Mouse (Mus musculus) limb, embryonic 14.5 days (tissue): ENCODE data around the gene Fndc3b. TPM values are rescaled to one million over a fixed set of nuclear protein-coding genes. Genes with fewer than 3 reads are reported as not detected.

Source experiments
- ATAC-seq: fragments of 200-750 bp; cut with Nextera tagmentation; 2 replicates; pipeline ENCODE4 v1.8.0; 2017; ENCODE audit warnings: low read depth, moderate number of reproducible peaks, moderate TSS enrichment; ENCODE audit not compliant: low FRiP score
- DNase-seq: peaks from one replicate; pipeline ENCODE4 v3.0.0-alpha.2; 2015; ENCODE audit warnings: low spot score
- H3K27ac ChIP-seq: fragments of 300-500 bp; sonication (generic); replicated peaks from 2 replicates; pipeline ENCODE4 v1.5.1; 2014; ENCODE audit warnings: low read depth, mild to moderate bottlenecking, low read length, moderate library complexity, mixed read lengths
- H3K27me3 ChIP-seq: fragments of 300-500 bp; sonication (generic); 2 replicates; pipeline ENCODE4 v1.6.1; 2014; ENCODE audit warnings: low read length, mixed read lengths; ENCODE audit not compliant: control insufficient read depth, insufficient read depth
- H3K36me3 ChIP-seq: fragments of 300-500 bp; sonication (generic); 2 replicates; pipeline ENCODE4 v1.6.1; 2014; ENCODE audit warnings: mild to moderate bottlenecking, low read length, moderate library complexity, mixed read lengths; ENCODE audit not compliant: control insufficient read depth, insufficient read depth
- H3K4me1 ChIP-seq: fragments of 300-500 bp; sonication (generic); 2 replicates; pipeline ENCODE4 v1.6.1; 2014; ENCODE audit warnings: antibody characterized with exemption, low read length, mixed read lengths; ENCODE audit not compliant: control insufficient read depth, insufficient read depth
- H3K4me2 ChIP-seq: fragments of 300-500 bp; sonication (generic); replicated peaks from 2 replicates; pipeline ENCODE4 v1.6.1; 2014; ENCODE audit warnings: low read depth, mild to moderate bottlenecking, low read length, moderate library complexity; ENCODE audit not compliant: severe bottlenecking
- H3K4me3 ChIP-seq: fragments of 300-500 bp; sonication (generic); replicated peaks from 2 replicates; pipeline ENCODE4 v1.5.1; 2014; ENCODE audit warnings: low read length
- H3K9ac ChIP-seq: fragments of 300-500 bp; sonication (generic); 2 replicates; pipeline ENCODE4 v1.6.1; 2014; ENCODE audit warnings: mild to moderate bottlenecking, low read depth, low read length, moderate library complexity; ENCODE audit not compliant: severe bottlenecking
- H3K9me3 ChIP-seq: fragments of 300-500 bp; sonication (generic); 2 replicates; pipeline ENCODE4 v1.6.1; 2016; ENCODE audit warnings: low read length; ENCODE audit not compliant: control insufficient read depth
- POLR2A ChIP-seq: fragments of 200-500 bp; IDR thresholded peaks from 2 replicates; pipeline ENCODE4 v1.8.0; 2012; ENCODE audit warnings: inconsistent platforms, mild to moderate bottlenecking, moderate library complexity, borderline replicate concordance; ENCODE audit not compliant: insufficient read depth, insufficient read length; ENCODE audit errors: extremely low read depth
- WGBS: fragments of 180-500 bp; shearing (Covaris S2); extraction: QIAGEN DNeasy Blood & Tissue Kit; methylation state at CpG from one replicate; pipeline ENCODE4 v1.1.7; 2014; 5-methylcytosine and 5-hydroxymethylcytosine counted together
- polyA plus RNA-seq, 2 experiments: library from polyadenylated mRNA; depleted of rRNA in 1 of 2; stranded (reverse) in 1 of 2; unstranded in 1 of 2; fragments of >200 nt; fragmentation: Nextera tagmentation in 1 of 2; extraction: Ambion mirVana in 1 of 2; gene quantifications; 2 replicates each; pipeline versions ENCODE4 v1.2.1 to v1.2.3; 2012 to 2014

The Fndc3b gene
- polyA plus RNA-seq, 2 experiments, result 39.6 to 41.3 TPM

GRCm38 (mm10) chr3:27562476-27562875, 148.6 kb downstream of the Fndc3b start:
- Histone ChIP-seq H3K9ac (no peak overlapping the region), H3K4me1 (peaks cover 10% of the 10 kb centered on the region; the same call in 1 of the 2 replicates), H3K27ac (no peak overlapping the region), H3K36me3 (peaks cover 3% of the 10 kb centered on the region; the same call in 1 of the 2 replicates), H3K27me3 (no peaks in the 10 kb centered on the region), H3K4me3 (no peak overlapping the region), H3K4me2 (no peak overlapping the region), H3K9me3 (no peaks in the 10 kb centered on the region)
- ATAC-seq (no peak), DNase-seq (no peak)
- WGBS, result 88% methylated on average over 3 of the region's 3 CpGs
- no peak for TF ChIP-seq POLR2A

GRCm38 (mm10) chr3:27561921-27562320, 149.2 kb downstream of the Fndc3b start:
- no peaks in the 10 kb centered on the region for H3K27me3 ChIP-seq
- H3K27ac ChIP-seq, result no peak overlapping the region
- no peak for ATAC-seq
- no peak for DNase-seq
- no peak overlapping the region for H3K4me2 ChIP-seq
- 94% methylated on average over 2 of the region's 2 CpGs for WGBS
- no peaks in the 10 kb centered on the region for H3K9me3 ChIP-seq
- TF ChIP-seq POLR2A, result no peak
- H3K36me3 ChIP-seq, result peaks cover 3% of the 10 kb centered on the region; the same call in 1 of the 2 replicates
- no peak overlapping the region for H3K4me3 ChIP-seq
- peaks cover 10% of the 10 kb centered on the region; the same call in 1 of the 2 replicates for H3K4me1 ChIP-seq
- no peak overlapping the region for H3K9ac ChIP-seq

GRCm38 (mm10) chr3:27559316-27559715, 151.8 kb downstream of the Fndc3b start:
- Histone ChIP-seq H3K27me3 (no peaks in the 10 kb centered on the region), H3K4me1 (peaks cover 9% of the 10 kb centered on the region; the same call in 1 of the 2 replicates), H3K27ac (no peak overlapping the region), H3K4me3 (no peak overlapping the region), H3K36me3 (peaks cover 13% of the 10 kb centered on the region), H3K9ac (no peak overlapping the region), H3K4me2 (no peak overlapping the region), H3K9me3 (no peaks in the 10 kb centered on the region)
- TF ChIP-seq POLR2A, result no peak
- no peak for ATAC-seq
- 88% methylated on average over 4 of the region's 4 CpGs for WGBS
- DNase-seq, result no peak

- TF ChIP-seq POLR2A, result no peak
- Histone ChIP-seq H3K9ac (no peak overlapping the region), H3K4me1 (no peaks in the 10 kb centered on the region; the same call in 1 of the 2 replicates), H3K9me3 (no peaks in the 10 kb centered on the region), H3K4me2 (no peak overlapping the region), H3K27me3 (no peaks in the 10 kb centered on the region), H3K36me3 (peaks cover 10% of the 10 kb centered on the region; the same call in 1 of the 2 replicates), H3K27ac (no peak overlapping the region), H3K4me3 (no peak overlapping the region)
- ATAC-seq (no peak), DNase-seq (no peak)
- 93% methylated on average over 4 of the region's 4 CpGs for WGBS
Measured at GRCm38 (mm10) chr3:27557100-27558004, 153.8 kb downstream of the Fndc3b start.

GRCm38 (mm10) chr3:27555401-27555940, 155.6 kb downstream of the Fndc3b start:
- TF ChIP-seq POLR2A, result no peak
- no peaks in the 10 kb centered on the region for H3K27me3 ChIP-seq
- H3K36me3 ChIP-seq, result peaks cover 10% of the 10 kb centered on the region
- ATAC-seq (no peak), DNase-seq (no peak)
- no peak overlapping the region for H3K4me2 ChIP-seq
- no peak overlapping the region for H3K9ac ChIP-seq
- H3K27ac ChIP-seq, result no peak overlapping the region
- WGBS, result 92% methylated on average over 3 of the region's 3 CpGs
- no peaks in the 10 kb centered on the region; the same call in 1 of the 2 replicates for H3K4me1 ChIP-seq
- no peak overlapping the region for H3K4me3 ChIP-seq
- no peaks in the 10 kb centered on the region for H3K9me3 ChIP-seq
